Mouse (Mus musculus): ENCODE data around the gene Slc28a1. TPM values are rescaled to one million over a fixed set of nuclear protein-coding genes. Genes with fewer than 3 reads are reported as not detected.
"Not testable (repeated sequence)": the region's sequence is repeated elsewhere in the genome, so short reads cannot be mapped to it uniquely, and the experiment has no call there.

Gene Slc28a1
- polyA plus RNA-seq, 1 experiment from 2014 or later: 1.2 TPM

DNA sequence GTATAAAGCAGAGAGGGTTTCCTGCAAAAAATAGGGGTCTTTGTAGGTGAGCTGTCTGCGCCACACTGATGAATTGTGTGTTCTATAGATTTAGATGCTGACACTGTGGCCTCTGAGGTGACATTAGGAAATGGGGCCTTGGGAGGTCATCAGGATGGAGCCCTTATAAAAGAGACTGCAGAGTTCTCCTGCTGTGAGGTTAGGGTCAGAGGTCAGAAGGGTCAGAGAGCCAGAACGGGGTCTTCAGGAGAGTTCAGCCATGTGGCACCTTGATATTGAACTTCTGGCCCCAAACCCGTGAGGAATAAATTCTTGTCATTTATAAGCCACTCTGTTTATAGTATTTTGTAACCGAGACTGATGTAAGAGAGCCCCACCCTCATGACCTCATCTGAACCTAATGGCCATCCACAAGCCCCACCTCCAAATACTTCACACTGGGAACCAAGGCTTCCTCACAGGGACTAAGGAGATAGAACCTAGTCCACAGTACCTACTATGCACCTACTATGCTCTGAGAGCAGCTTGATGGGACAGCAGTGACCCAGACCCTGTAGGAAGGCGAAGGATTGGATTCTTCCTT lies 61.7 kb downstream of the Slc28a1 start:
- 57% methylated on average over 5 of the region's 5 CpGs for WGBS
- Histone ChIP-seq H3K4me2 (replicated peaks; ENCODE audit: low read depth, low read length) (no peak overlapping the region), H3K9me3 (ENCODE audit: low read length) (peaks cover 9% of the 10 kb centered on the region), H3K9ac (replicated peaks; ENCODE audit: low read length) (no peak overlapping the region), H3K4me1 (ENCODE audit: insufficient read depth, low read length) (no peaks in the 10 kb centered on the region), H3K36me3 (ENCODE audit: insufficient read depth, low read length) (no peaks in the 10 kb centered on the region), H3K27me3 (ENCODE audit: insufficient read depth, low read length) (no peaks in the 10 kb centered on the region), H3K4me3 (ENCODE audit: low read length) (no peak overlapping the region), H3K27ac (ENCODE audit: low read length) (no peak overlapping the region)
- no peak for ATAC-seq (ENCODE audit: low FRiP score, low TSS enrichment)

DNA sequence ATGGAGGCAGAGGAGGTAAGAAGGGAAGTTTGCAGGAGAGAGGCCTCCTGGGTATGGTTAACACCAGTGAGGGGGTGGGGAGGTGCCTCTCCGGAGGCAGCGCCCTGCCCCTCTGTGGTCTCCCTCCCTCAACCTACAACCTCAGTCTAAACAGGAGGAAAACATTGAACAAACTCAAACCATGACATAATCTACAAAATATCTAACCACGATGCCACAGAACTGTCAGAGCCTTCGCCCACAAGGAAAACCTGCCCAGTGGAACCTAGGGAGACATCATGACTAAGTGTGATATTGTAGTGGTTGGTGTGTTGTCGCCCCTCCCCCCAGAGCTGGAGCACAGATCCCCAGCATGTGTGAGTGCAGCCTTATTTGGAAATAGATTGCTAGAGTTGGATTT lies 64.9 kb downstream of the Slc28a1 start:
- H3K9me3 ChIP-seq (ENCODE audit: low read length): no peaks in the 10 kb centered on the region
- H3K4me1 ChIP-seq (ENCODE audit: insufficient read depth, low read length): no peaks in the 10 kb centered on the region
- H3K27me3 ChIP-seq (ENCODE audit: insufficient read depth, low read length): no peaks in the 10 kb centered on the region
- WGBS: 66% methylated on average over 5 of the region's 5 CpGs
- no peak overlapping the region for H3K27ac ChIP-seq (ENCODE audit: low read length)
- H3K9ac ChIP-seq (replicated peaks; ENCODE audit: low read length): no peak overlapping the region
- no peak overlapping the region for H3K4me2 ChIP-seq (replicated peaks; ENCODE audit: low read depth, low read length)
- no peaks in the 10 kb centered on the region for H3K36me3 ChIP-seq (ENCODE audit: insufficient read depth, low read length)
- no peak for ATAC-seq (ENCODE audit: low FRiP score, low TSS enrichment)
- H3K4me3 ChIP-seq (ENCODE audit: low read length): no peak overlapping the region

DNA sequence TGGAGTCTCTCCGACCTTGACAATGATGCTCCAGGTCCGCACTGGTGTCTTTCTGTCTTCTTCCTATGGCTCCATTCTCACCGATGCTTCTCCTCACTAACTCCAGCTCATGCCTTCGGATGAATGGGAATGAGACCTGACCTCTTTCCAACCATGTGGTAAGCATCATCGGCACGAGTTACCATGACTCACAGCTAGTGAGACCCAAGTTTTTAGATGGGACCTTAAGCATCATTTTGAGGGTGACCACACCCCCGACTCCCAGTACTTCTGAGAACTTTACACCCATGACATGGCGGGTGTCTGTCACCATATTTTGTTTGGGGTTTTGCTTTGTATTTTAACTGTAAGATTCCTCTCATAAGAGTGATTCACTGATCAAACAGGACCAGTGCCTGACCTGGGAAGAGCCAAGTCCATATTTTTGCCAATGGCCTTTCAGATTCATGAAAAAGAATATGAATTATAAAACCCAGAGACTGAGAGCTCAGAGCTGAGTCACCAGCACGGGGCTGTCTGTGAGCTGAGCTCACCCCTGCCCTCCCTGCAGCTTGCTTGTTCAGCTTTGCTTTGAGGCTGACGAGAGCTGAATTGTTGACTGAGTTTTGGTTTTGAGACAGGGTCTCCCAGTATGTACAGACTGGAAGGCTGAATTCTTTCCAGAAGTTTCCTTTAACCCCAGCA lies 68.0 kb downstream of the Slc28a1 start:
- 85% methylated on average over 10 of the region's 10 CpGs for WGBS
- H3K4me2 ChIP-seq (replicated peaks; ENCODE audit: low read depth, low read length): no peak overlapping the region
- H3K4me3 ChIP-seq (ENCODE audit: low read length): no peak overlapping the region
- no peaks in the 10 kb centered on the region for H3K4me1 ChIP-seq (ENCODE audit: insufficient read depth, low read length)
- no peak overlapping the region for H3K9ac ChIP-seq (replicated peaks; ENCODE audit: low read length)
- no peaks in the 10 kb centered on the region for H3K36me3 ChIP-seq (ENCODE audit: insufficient read depth, low read length)
- H3K27ac ChIP-seq (ENCODE audit: low read length): no peak overlapping the region
- no peaks in the 10 kb centered on the region for H3K9me3 ChIP-seq (ENCODE audit: low read length)
- no peak for ATAC-seq (ENCODE audit: low FRiP score, low TSS enrichment)
- H3K27me3 ChIP-seq (ENCODE audit: insufficient read depth, low read length): no peaks in the 10 kb centered on the region

DNA sequence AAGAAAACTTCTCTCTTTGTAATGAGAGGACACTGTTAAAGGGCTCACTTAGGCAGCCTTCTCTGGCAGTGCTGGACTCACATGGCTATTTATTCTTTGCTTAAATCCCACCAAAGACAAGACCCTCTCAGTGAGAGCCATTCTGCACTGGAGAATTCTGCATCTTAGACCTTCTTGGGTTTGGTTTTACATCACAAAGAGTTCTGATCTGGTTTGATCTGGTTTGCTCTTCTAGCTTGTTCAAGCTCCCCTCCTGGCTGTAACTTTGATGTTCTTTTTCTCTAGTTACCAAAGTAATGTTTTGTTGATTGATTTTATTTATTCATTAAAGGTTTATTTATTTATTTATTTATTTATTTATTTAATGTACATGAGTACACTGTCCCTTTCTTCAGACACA lies 68.6 kb downstream of the Slc28a1 start:
- Histone ChIP-seq H3K36me3 (ENCODE audit: insufficient read depth, low read length) (no peaks in the 10 kb centered on the region), H3K9me3 (ENCODE audit: low read length) (no peaks in the 10 kb centered on the region), H3K9ac (replicated peaks; ENCODE audit: low read length) (no peak overlapping the region), H3K27ac (ENCODE audit: low read length) (no peak overlapping the region), H3K4me2 (replicated peaks; ENCODE audit: low read depth, low read length) (no peak overlapping the region), H3K4me3 (ENCODE audit: low read length) (no peak overlapping the region), H3K27me3 (ENCODE audit: insufficient read depth, low read length) (no peaks in the 10 kb centered on the region), H3K4me1 (ENCODE audit: insufficient read depth, low read length) (no peaks in the 10 kb centered on the region)
- ATAC-seq (ENCODE audit: low FRiP score, low TSS enrichment): no peak

DNA sequence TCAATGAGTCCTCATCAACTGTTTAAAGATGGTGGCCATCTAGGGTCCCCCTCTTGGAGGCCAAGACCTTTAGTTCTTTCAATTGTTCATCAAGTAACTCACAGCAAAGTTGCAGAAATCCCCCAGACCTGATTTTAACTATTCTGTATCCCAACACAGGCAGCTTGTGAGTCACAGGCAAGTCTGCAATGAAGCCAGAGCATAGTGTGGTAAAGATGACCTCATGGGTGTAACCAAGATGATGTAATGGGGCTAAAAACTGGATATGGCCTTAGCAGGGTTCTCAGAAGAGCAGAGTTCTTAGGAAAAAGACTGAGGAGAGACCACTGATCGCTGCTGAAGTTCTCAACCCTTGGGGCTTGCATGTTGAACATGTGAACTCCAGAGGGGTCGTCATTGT lies 69.5 kb downstream of the Slc28a1 start:
- no peak overlapping the region for H3K4me2 ChIP-seq (replicated peaks; ENCODE audit: low read depth, low read length)
- H3K4me1 ChIP-seq (ENCODE audit: insufficient read depth, low read length): no peaks in the 10 kb centered on the region
- H3K27ac ChIP-seq (ENCODE audit: low read length): no peak overlapping the region
- no peaks in the 10 kb centered on the region for H3K36me3 ChIP-seq (ENCODE audit: insufficient read depth, low read length)
- no peak overlapping the region for H3K9ac ChIP-seq (replicated peaks; ENCODE audit: low read length)
- no peaks in the 10 kb centered on the region for H3K9me3 ChIP-seq (ENCODE audit: low read length)
- WGBS: 90% methylated on average over 2 of the region's 2 CpGs
- ATAC-seq (ENCODE audit: low FRiP score, low TSS enrichment): no peak
- no peak overlapping the region for H3K4me3 ChIP-seq (ENCODE audit: low read length)
- H3K27me3 ChIP-seq (ENCODE audit: insufficient read depth, low read length): no peaks in the 10 kb centered on the region

DNA sequence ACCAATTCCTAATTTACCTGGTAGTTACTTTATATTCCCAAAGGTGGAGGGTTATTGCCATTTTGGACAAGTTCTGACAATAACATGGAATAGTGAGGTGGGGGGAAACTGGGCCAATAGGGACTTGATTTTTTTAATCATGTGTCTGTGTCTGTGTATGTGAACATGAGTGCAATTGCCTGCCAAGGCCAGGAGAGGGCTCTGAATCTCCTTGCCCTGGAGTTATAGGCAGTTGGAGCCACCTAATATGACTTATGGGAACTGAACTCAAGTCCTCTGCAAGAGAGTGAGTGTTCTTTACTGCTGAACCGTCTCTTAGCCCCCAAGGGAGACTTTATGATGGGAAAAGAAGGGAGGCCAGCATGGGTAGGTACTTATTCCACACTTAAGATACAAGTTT lies 70.1 kb downstream of the Slc28a1 start:
- no peak overlapping the region for H3K4me2 ChIP-seq (replicated peaks; ENCODE audit: low read depth, low read length)

DNA sequence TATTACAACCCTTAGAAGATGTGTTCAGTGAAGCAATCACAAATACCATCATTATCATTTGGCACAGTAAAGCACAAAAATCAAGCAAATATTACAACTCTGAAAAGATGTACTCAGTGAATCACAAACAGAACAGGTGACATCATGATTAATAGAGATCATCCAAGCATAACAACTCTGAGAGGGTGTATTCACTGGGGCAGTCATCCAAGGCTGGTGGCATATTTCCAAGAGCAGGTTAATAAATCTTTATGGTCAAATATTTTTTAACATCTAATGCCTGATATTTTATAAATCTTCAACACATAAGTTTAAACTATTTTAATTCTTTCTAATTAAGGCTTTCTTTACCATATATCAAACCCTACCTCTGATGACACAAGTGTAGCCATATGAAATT lies 71.4 kb downstream of the Slc28a1 start:
- H3K36me3 ChIP-seq (ENCODE audit: insufficient read depth, low read length); H3K27me3 ChIP-seq (ENCODE audit: insufficient read depth, low read length); ATAC-seq (ENCODE audit: low FRiP score, low TSS enrichment); H3K9me3 ChIP-seq (ENCODE audit: low read length); H3K4me2 ChIP-seq (replicated peaks; ENCODE audit: low read depth, low read length); H3K27ac ChIP-seq (ENCODE audit: low read length); H3K4me3 ChIP-seq (ENCODE audit: low read length); H3K9ac ChIP-seq (replicated peaks; ENCODE audit: low read length); H3K4me1 ChIP-seq (ENCODE audit: insufficient read depth, low read length): not testable (repeated sequence)

More for the DNA sequence above, 70.1 kb downstream of the Slc28a1 start:
- no peak for ATAC-seq (ENCODE audit: low FRiP score, low TSS enrichment)
- H3K27ac ChIP-seq (ENCODE audit: low read length): no peak overlapping the region
- no peak overlapping the region for H3K4me3 ChIP-seq (ENCODE audit: low read length)
- H3K4me1 ChIP-seq (ENCODE audit: insufficient read depth, low read length): no peaks in the 10 kb centered on the region
- no peak overlapping the region for H3K9ac ChIP-seq (replicated peaks; ENCODE audit: low read length)
- no peaks in the 10 kb centered on the region for H3K9me3 ChIP-seq (ENCODE audit: low read length)
- no peaks in the 10 kb centered on the region for H3K36me3 ChIP-seq (ENCODE audit: insufficient read depth, low read length)
- WGBS: 73% methylated on average over 1 of the region's 1 CpGs
- no peaks in the 10 kb centered on the region for H3K27me3 ChIP-seq (ENCODE audit: insufficient read depth, low read length)

DNA sequence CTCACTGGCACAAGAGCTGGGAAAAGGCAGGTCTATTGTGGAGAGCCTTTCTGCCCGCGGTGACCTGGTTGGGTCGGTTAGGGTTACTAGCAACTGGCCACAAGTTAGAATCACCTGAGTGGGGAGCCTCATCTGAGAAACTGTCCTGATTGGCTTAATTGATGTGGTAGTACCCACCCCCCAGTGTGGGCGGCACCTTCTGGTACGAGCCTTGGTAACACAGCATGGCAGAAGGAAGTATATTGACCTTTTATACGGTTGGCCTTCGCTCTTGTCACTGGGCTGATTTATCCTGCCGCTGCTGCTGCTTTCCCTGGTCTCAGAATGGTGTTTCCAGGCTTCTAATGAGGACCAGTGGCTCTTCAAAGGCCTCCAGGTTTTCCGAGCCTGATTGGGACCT lies 74.6 kb downstream of the Slc28a1 start:
- ATAC-seq (ENCODE audit: low FRiP score, low TSS enrichment): no peak

DNA sequence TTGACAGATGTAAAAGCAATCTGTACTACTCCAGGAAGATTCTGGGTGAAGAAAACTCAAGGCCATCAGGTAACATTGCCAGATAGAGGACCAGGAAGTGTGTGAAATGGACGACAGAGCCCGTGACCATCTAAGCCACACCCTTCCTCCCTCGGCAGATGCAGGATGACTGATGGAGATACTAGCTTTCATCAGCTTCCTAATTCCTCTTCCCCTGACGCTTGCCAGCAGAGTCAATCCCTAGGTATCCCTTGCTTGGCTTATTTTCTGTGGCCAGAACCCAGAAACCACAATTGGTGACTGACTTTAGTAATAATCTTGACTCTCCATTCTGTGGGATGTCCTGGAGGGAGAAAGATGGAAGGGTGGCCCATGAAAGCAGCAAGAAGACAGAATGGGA lies 80.9 kb downstream of the Slc28a1 start:
- H3K36me3 ChIP-seq (ENCODE audit: insufficient read depth, low read length): no peaks in the 10 kb centered on the region
- 51% methylated on average over 4 of the region's 4 CpGs for WGBS
- H3K27ac ChIP-seq (ENCODE audit: low read length): no peak overlapping the region

More for the DNA sequence above, 74.6 kb downstream of the Slc28a1 start:
- H3K4me3 ChIP-seq (ENCODE audit: low read length): no peak overlapping the region
- H3K27ac ChIP-seq (ENCODE audit: low read length): no peak overlapping the region
- no peaks in the 10 kb centered on the region for H3K9me3 ChIP-seq (ENCODE audit: low read length)
- H3K36me3 ChIP-seq (ENCODE audit: insufficient read depth, low read length): no peaks in the 10 kb centered on the region
- no peaks in the 10 kb centered on the region for H3K4me1 ChIP-seq (ENCODE audit: insufficient read depth, low read length)
- 61% methylated on average over 9 of the region's 9 CpGs for WGBS
- H3K9ac ChIP-seq (replicated peaks; ENCODE audit: low read length): no peak overlapping the region
- H3K27me3 ChIP-seq (ENCODE audit: insufficient read depth, low read length): no peaks in the 10 kb centered on the region
- H3K4me2 ChIP-seq (replicated peaks; ENCODE audit: low read depth, low read length): no peak overlapping the region

DNA sequence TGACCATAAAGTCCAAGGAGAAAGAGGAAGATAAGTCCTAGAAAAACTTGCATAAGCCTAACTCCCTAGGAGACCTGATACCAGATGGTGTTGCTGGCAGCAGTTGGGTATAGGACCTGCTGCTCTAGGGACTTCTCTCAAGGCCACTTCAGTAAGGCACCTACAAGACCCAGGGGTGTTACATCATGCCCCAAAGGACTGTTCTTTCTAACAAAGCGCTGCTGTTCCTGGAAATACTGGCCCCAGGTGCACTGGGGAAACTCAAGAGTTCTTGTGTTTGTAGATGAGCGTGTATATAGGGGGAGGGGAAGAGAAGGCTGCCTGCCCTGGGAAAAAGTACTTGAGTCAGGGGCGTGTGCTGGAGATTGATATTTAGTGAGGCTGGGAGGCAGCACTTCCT lies 82.2 kb downstream of the Slc28a1 start:
- H3K27me3 ChIP-seq (ENCODE audit: insufficient read depth, low read length): no peaks in the 10 kb centered on the region
- no peak overlapping the region for H3K27ac ChIP-seq (ENCODE audit: low read length)
- H3K9ac ChIP-seq (replicated peaks; ENCODE audit: low read length): no peak overlapping the region
- no peak overlapping the region for H3K4me2 ChIP-seq (replicated peaks; ENCODE audit: low read depth, low read length)
- no peak overlapping the region for H3K4me3 ChIP-seq (ENCODE audit: low read length)
- 68% methylated on average over 3 of the region's 3 CpGs for WGBS
- H3K4me1 ChIP-seq (ENCODE audit: insufficient read depth, low read length): peaks cover 11% of the 10 kb centered on the region
- no peaks in the 10 kb centered on the region for H3K9me3 ChIP-seq (ENCODE audit: low read length)
- H3K36me3 ChIP-seq (ENCODE audit: insufficient read depth, low read length): no peaks in the 10 kb centered on the region
- no peak for ATAC-seq (ENCODE audit: low FRiP score, low TSS enrichment)

More for the DNA sequence above, 80.9 kb downstream of the Slc28a1 start:
- peaks cover 11% of the 10 kb centered on the region for H3K4me1 ChIP-seq (ENCODE audit: insufficient read depth, low read length)
- H3K9ac ChIP-seq (replicated peaks; ENCODE audit: low read length): no peak overlapping the region
- H3K9me3 ChIP-seq (ENCODE audit: low read length): no peaks in the 10 kb centered on the region
- H3K4me3 ChIP-seq (ENCODE audit: low read length): no peak overlapping the region
- no peaks in the 10 kb centered on the region for H3K27me3 ChIP-seq (ENCODE audit: insufficient read depth, low read length)
- H3K4me2 ChIP-seq (replicated peaks; ENCODE audit: low read depth, low read length): no peak overlapping the region
- no peak for ATAC-seq (ENCODE audit: low FRiP score, low TSS enrichment)
